In genomic region chr16:86189874-86190273, GRCm38 (mm10) we compare ENCODE assay signal across 26 mouse cellular contexts.
DNase-seq lines count a peak whose midpoint lies in the region; ATAC-seq and TF ChIP-seq lines count a peak whose summit lies in the region.
"Had no signal": no experiment of that assay in that cellular context is flagged by ENCODE, and none has a peak within 500 bp of the region (broad histone marks: within the 10 kb centered on the region; RNA-seq: fewer than 3 reads in every experiment).

No protein-coding gene starts in this region.

- no peak for TF ChIP-seq CTCF in brain, embryonic 14.5 days (IDR thresholded peaks at IDR 0.05; ENCODE audit: borderline replicate concordance, extremely low read depth, insufficient read depth, insufficient read length)
- no peak for TF ChIP-seq CTCF in layer of hippocampus, adult 2 months (conservative IDR thresholded peaks at IDR 0.05)

- H3K36me3 ChIP-seq in hindbrain, embryonic 12.5 days = no peaks in the 10 kb centered on the region
- H3K36me3 ChIP-seq: embryonic facial prominence, embryonic 13.5 days; embryonic facial prominence, embryonic 15.5 days; forebrain, embryonic 10.5 days; forebrain, embryonic 12.5 days; G1E had no signal

- no peaks in the 10 kb centered on the region for H3K4me1 ChIP-seq in hindbrain, embryonic 12.5 days
- H3K4me1 ChIP-seq: embryonic facial prominence, embryonic 13.5 days; embryonic facial prominence, embryonic 15.5 days; forebrain, embryonic 10.5 days; forebrain, embryonic 12.5 days had no signal

- no peaks in the 10 kb centered on the region for H3K9me3 ChIP-seq in hindbrain, embryonic 12.5 days (replicated peaks)
- H3K9me3 ChIP-seq: embryonic facial prominence, embryonic 13.5 days; embryonic facial prominence, embryonic 15.5 days; forebrain, embryonic 10.5 days; forebrain, embryonic 12.5 days; G1E had no signal

- TF ChIP-seq POLR2A in brain, embryonic 14.5 days (IDR thresholded peaks at IDR 0.05; ENCODE audit: borderline replicate concordance, extremely low read depth, insufficient read depth, insufficient read length, poor library complexity, severe bottlenecking) = no peak

- no peaks in the 10 kb centered on the region for H3K27me3 ChIP-seq in hindbrain, embryonic 12.5 days
- H3K27me3 ChIP-seq: CH12.LX; embryonic facial prominence, embryonic 13.5 days; embryonic facial prominence, embryonic 15.5 days; forebrain, embryonic 12.5 days had no signal

- DNase-seq in 3T3-L1 (ENCODE audit: low read depth, low spot score) (peak; percentile 38), NIH3T3 (ENCODE audit: low read depth) (peak; percentile 25)
- DNase-seq in brain, embryonic 14.5 days (ENCODE audit: low read depth) = peak; percentile 8
- DNase-seq in cerebellum, postnatal 4 days (ENCODE audit: low spot score in 2 of 2) = no peak
- no peak for DNase-seq in layer of hippocampus, adult 2 months (ENCODE audit: low spot score in 2 of 2)
- DNase-seq: adrenal gland, adult 2 months; adrenal gland, postnatal 10 days; adrenal gland, postnatal 25 days; B cell, adult 2 months; cerebellum, adult 11 months; cerebellum, adult 18-20 months; cerebellum, adult 8-10 months; cerebellum, adult 9-11 months; cerebellum, postnatal 14 days; cerebellum, postnatal 36 days had no signal

- H3K4me3 ChIP-seq in hindbrain, embryonic 12.5 days = no peak overlapping the region
- H3K4me3 ChIP-seq in layer of hippocampus, adult 2 months = no peak overlapping the region
- H3K4me3 ChIP-seq: embryonic facial prominence, embryonic 13.5 days; embryonic facial prominence, embryonic 15.5 days; erythroblast, embryonic 14.5 days; forebrain, embryonic 10.5 days; forebrain, embryonic 12.5 days had no signal

- no peak overlapping the region for H3K4me2 ChIP-seq in hindbrain, embryonic 12.5 days (replicated peaks)
- H3K4me2 ChIP-seq: embryonic facial prominence, embryonic 13.5 days; embryonic facial prominence, embryonic 15.5 days; forebrain, embryonic 12.5 days had no signal

- no peak overlapping the region for H3K9ac ChIP-seq in hindbrain, embryonic 12.5 days
- H3K9ac ChIP-seq: embryonic facial prominence, embryonic 13.5 days; embryonic facial prominence, embryonic 15.5 days; forebrain, embryonic 12.5 days had no signal

- H3K27ac ChIP-seq in hindbrain, embryonic 12.5 days = no peak overlapping the region
- no peak overlapping the region for H3K27ac ChIP-seq in layer of hippocampus, adult 2 months
- H3K27ac ChIP-seq: embryonic facial prominence, embryonic 13.5 days; embryonic facial prominence, embryonic 15.5 days; forebrain, embryonic 10.5 days; forebrain, embryonic 12.5 days had no signal

- ATAC-seq in hindbrain, embryonic 12.5 days (ENCODE audit: low FRiP score) = no peak
- ATAC-seq: CD4-positive, CD25-positive, alpha-beta regulatory T cell, adult 4 months; forebrain, embryonic 14.5 days; forebrain, embryonic 16.5 days had no signal

- WGBS in hindbrain, embryonic 12.5 days = 61% methylated on average over 1 of the region's 1 CpGs

Comparison
In these comparisons a context has a peak if more than half of its experiments do, and no peak if none do; other contexts are left out.
1. DNase-seq: peak in 3T3-L1 (single experiment), NIH3T3 (single experiment) and brain, embryonic 14.5 days (single experiment); none in cerebellum, postnatal 4 days (0 of 2) and layer of hippocampus, adult 2 months (0 of 2).